Mouse (Mus musculus): Measurements from ENCODE around the gene Ube2h. TPM values are rescaled to one million over a fixed set of nuclear protein-coding genes. Genes with fewer than 3 reads are reported as not detected.

Gene Ube2h
- polyA plus RNA-seq, 1 experiment, result 69.9 TPM

GRCm38 (mm10) chr6:30183624-30184023 lies 120.7 kb downstream of the Ube2h start:
- Histone ChIP-seq H3K4me3 (ENCODE audit: control insufficient read depth, insufficient read depth, low read length) (no peak overlapping the region), H3K27ac (ENCODE audit: control insufficient read depth, insufficient read depth, low read length) (no peak overlapping the region), H3K27me3 (ENCODE audit: control insufficient read depth, insufficient read depth, low read length) (peaks cover 17% of the 10 kb centered on the region; the same call in 1 of the 2 replicates), H3K4me1 (replicated peaks; ENCODE audit: control insufficient read depth, insufficient read depth, low read length) (no peaks in the 10 kb centered on the region), H3K36me3 (ENCODE audit: control insufficient read depth, insufficient read depth, low read length) (no peaks in the 10 kb centered on the region)
- no peak for TF ChIP-seq CTCF (IDR thresholded peaks at IDR 0.05; ENCODE audit: borderline replicate concordance, control insufficient read depth, extremely low read depth, insufficient read depth, low read length, poor library complexity)
- no peak for TF ChIP-seq POLR2A (IDR thresholded peaks at IDR 0.05; ENCODE audit: control insufficient read depth, extremely low read depth, insufficient read depth, low read length, poor library complexity)
- WGBS, result 86% methylated on average over 4 of the region's 4 CpGs
- no peak for DNase-seq

GRCm38 (mm10) chr6:30182038-30182437 lies 122.3 kb downstream of the Ube2h start:
- WGBS, result 77% methylated on average over 6 of the region's 6 CpGs

GRCm38 (mm10) chr6:30180321-30180720 lies 124.0 kb downstream of the Ube2h start:
- WGBS, result 52% methylated on average over 2 of the region's 2 CpGs
- no peak for DNase-seq
- no peak overlapping the region for H3K4me3 ChIP-seq (ENCODE audit: control insufficient read depth, insufficient read depth, low read length)

More at GRCm38 (mm10) chr6:30182038-30182437, 122.3 kb downstream of the Ube2h start:
- TF ChIP-seq CTCF (IDR thresholded peaks at IDR 0.05; ENCODE audit: borderline replicate concordance, control insufficient read depth, extremely low read depth, insufficient read depth, low read length, poor library complexity) (no peak), POLR2A (IDR thresholded peaks at IDR 0.05; ENCODE audit: control insufficient read depth, extremely low read depth, insufficient read depth, low read length, poor library complexity) (no peak)
- no peak overlapping the region for H3K4me3 ChIP-seq (ENCODE audit: control insufficient read depth, insufficient read depth, low read length)
- peaks cover 5% of the 10 kb centered on the region; the same call in 1 of the 2 replicates for H3K4me1 ChIP-seq (replicated peaks; ENCODE audit: control insufficient read depth, insufficient read depth, low read length)
- peaks cover 25% of the 10 kb centered on the region; the same call in 1 of the 2 replicates for H3K27me3 ChIP-seq (ENCODE audit: control insufficient read depth, insufficient read depth, low read length)
- no peak overlapping the region for H3K27ac ChIP-seq (ENCODE audit: control insufficient read depth, insufficient read depth, low read length)
- no peak for DNase-seq
- H3K36me3 ChIP-seq (ENCODE audit: control insufficient read depth, insufficient read depth, low read length), result no peaks in the 10 kb centered on the region

GRCm38 (mm10) chr6:30179046-30179445 lies 125.3 kb downstream of the Ube2h start:
- H3K4me3 ChIP-seq (ENCODE audit: control insufficient read depth, insufficient read depth, low read length), result no peak overlapping the region
- no peaks in the 10 kb centered on the region for H3K36me3 ChIP-seq (ENCODE audit: control insufficient read depth, insufficient read depth, low read length)
- WGBS, result 25% methylated on average over 11 of the region's 11 CpGs
- DNase-seq, result no peak
- no peak overlapping the region for H3K27ac ChIP-seq (ENCODE audit: control insufficient read depth, insufficient read depth, low read length)
- peaks cover 23% of the 10 kb centered on the region for H3K4me1 ChIP-seq (replicated peaks; ENCODE audit: control insufficient read depth, insufficient read depth, low read length)
- TF ChIP-seq POLR2A (IDR thresholded peaks at IDR 0.05; ENCODE audit: control insufficient read depth, extremely low read depth, insufficient read depth, low read length, poor library complexity) (no peak), CTCF (IDR thresholded peaks at IDR 0.05; ENCODE audit: borderline replicate concordance, control insufficient read depth, extremely low read depth, insufficient read depth, low read length, poor library complexity) (no peak)
- peaks cover 48% of the 10 kb centered on the region; the same call in 1 of the 2 replicates for H3K27me3 ChIP-seq (ENCODE audit: control insufficient read depth, insufficient read depth, low read length)

More at GRCm38 (mm10) chr6:30180321-30180720, 124.0 kb downstream of the Ube2h start:
- Histone ChIP-seq H3K4me1 (replicated peaks; ENCODE audit: control insufficient read depth, insufficient read depth, low read length) (peaks cover 11% of the 10 kb centered on the region), H3K27me3 (ENCODE audit: control insufficient read depth, insufficient read depth, low read length) (peaks cover 36% of the 10 kb centered on the region; the same call in 1 of the 2 replicates), H3K27ac (ENCODE audit: control insufficient read depth, insufficient read depth, low read length) (no peak overlapping the region), H3K36me3 (ENCODE audit: control insufficient read depth, insufficient read depth, low read length) (no peaks in the 10 kb centered on the region)
- TF ChIP-seq POLR2A (IDR thresholded peaks at IDR 0.05; ENCODE audit: control insufficient read depth, extremely low read depth, insufficient read depth, low read length, poor library complexity) (no peak), CTCF (IDR thresholded peaks at IDR 0.05; ENCODE audit: borderline replicate concordance, control insufficient read depth, extremely low read depth, insufficient read depth, low read length, poor library complexity) (no peak)

- DNase-seq, result no peak
- Histone ChIP-seq H3K4me3 (ENCODE audit: control insufficient read depth, insufficient read depth, low read length) (no peak overlapping the region), H3K27ac (ENCODE audit: control insufficient read depth, insufficient read depth, low read length) (no peak overlapping the region), H3K27me3 (ENCODE audit: control insufficient read depth, insufficient read depth, low read length) (peaks cover 57% of the 10 kb centered on the region; the same call in 1 of the 2 replicates), H3K4me1 (replicated peaks; ENCODE audit: control insufficient read depth, insufficient read depth, low read length) (peaks cover 31% of the 10 kb centered on the region), H3K36me3 (ENCODE audit: control insufficient read depth, insufficient read depth, low read length) (no peaks in the 10 kb centered on the region)
- TF ChIP-seq CTCF (IDR thresholded peaks at IDR 0.05; ENCODE audit: borderline replicate concordance, control insufficient read depth, extremely low read depth, insufficient read depth, low read length, poor library complexity) (no peak), POLR2A (IDR thresholded peaks at IDR 0.05; ENCODE audit: control insufficient read depth, extremely low read depth, insufficient read depth, low read length, poor library complexity) (no peak)
- WGBS, result 14% methylated on average over 27 of the region's 27 CpGs
Measured at GRCm38 (mm10) chr6:30178023-30178639, 126.2 kb downstream of the Ube2h start.

- peaks cover 64% of the 10 kb centered on the region for H3K27me3 ChIP-seq (ENCODE audit: control insufficient read depth, insufficient read depth, low read length)
- H3K27ac ChIP-seq (ENCODE audit: control insufficient read depth, insufficient read depth, low read length), result no peak overlapping the region
- peaks cover 34% of the 10 kb centered on the region for H3K4me1 ChIP-seq (replicated peaks; ENCODE audit: control insufficient read depth, insufficient read depth, low read length)
- no peak for DNase-seq
- WGBS, result 10% methylated on average over 14 of the region's 14 CpGs
- H3K4me3 ChIP-seq (ENCODE audit: control insufficient read depth, insufficient read depth, low read length), result no peak overlapping the region
- H3K36me3 ChIP-seq (ENCODE audit: control insufficient read depth, insufficient read depth, low read length), result no peaks in the 10 kb centered on the region
- TF ChIP-seq POLR2A (IDR thresholded peaks at IDR 0.05; ENCODE audit: control insufficient read depth, extremely low read depth, insufficient read depth, low read length, poor library complexity), result no peak
Measured at GRCm38 (mm10) chr6:30177305-30177704, 127.0 kb downstream of the Ube2h start.

Measured in thymus, adult 2 months (tissue).